Mouse (Mus musculus): ENCODE measurements around the gene Rpl10a.

DNA sequence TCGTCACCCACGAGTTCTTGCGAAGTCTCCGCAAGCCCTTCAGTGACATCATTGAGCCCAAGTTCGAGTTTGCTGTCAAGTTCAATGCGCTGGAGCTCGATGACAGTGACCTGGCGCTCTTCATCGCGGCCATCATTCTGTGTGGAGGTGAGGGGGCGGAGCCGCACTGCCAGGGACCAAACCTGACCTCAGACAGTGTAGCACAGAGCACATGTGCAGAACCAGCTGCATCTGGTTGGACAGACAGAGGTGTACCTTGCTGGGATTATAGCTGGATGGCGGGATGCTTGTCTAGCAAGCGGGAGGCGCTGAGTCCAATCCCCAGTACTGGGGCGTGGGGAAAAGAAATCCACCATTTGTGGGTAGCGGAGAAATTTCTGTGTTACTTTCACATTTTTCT is 29.4 kb upstream of the Rpl10a start:
- no peak for TF ChIP-seq BHLHE40 (IDR thresholded peaks at IDR 0.05; ENCODE audit: borderline replicate concordance, low read depth, low read length)
- no peak for TF ChIP-seq CTCF (IDR thresholded peaks at IDR 0.05 in 2 of 3, conservative IDR thresholded peaks at IDR 0.05 in 1 of 3; ENCODE audit: control insufficient read depth in 1 of 3, insufficient read depth in 1 of 3, low read depth in 2 of 3, low read length in 3 of 3, poor library complexity in 1 of 3, severe bottlenecking in 1 of 3)
- no peak for TF ChIP-seq JUND (IDR thresholded peaks at IDR 0.05; ENCODE audit: low read depth, low read length)
- no peak for TF ChIP-seq ZNF384 (IDR thresholded peaks at IDR 0.05; ENCODE audit: low read depth, low read length)
- no peak for TF ChIP-seq POLR2A (IDR thresholded peaks at IDR 0.05; ENCODE audit: control insufficient read depth in 1 of 2, insufficient read depth in 1 of 2, low read depth in 1 of 2, low read length in 2 of 2, poor library complexity in 1 of 2)
- no peak for TF ChIP-seq USF2 (IDR thresholded peaks at IDR 0.05; ENCODE audit: borderline replicate concordance in 1 of 2, insufficient read depth in 1 of 2, low read depth in 1 of 2, low read length in 2 of 2)
- TF ChIP-seq CHD1 (IDR thresholded peaks at IDR 0.05; ENCODE audit: low read depth, low read length): no peak
- TF ChIP-seq ETS1 (IDR thresholded peaks at IDR 0.05; ENCODE audit: low read depth, low read length): no peak
- no peak for TF ChIP-seq RCOR1 (IDR thresholded peaks at IDR 0.05; ENCODE audit: low read depth, low read length)
- no peak for TF ChIP-seq MAFK (IDR thresholded peaks at IDR 0.05; ENCODE audit: borderline replicate concordance, low read depth, low read length)
- TF ChIP-seq GATA1 (IDR thresholded peaks at IDR 0.05; ENCODE audit: low read depth, low read length): no peak
- no peak for TF ChIP-seq EP300 (IDR thresholded peaks at IDR 0.05; ENCODE audit: low read depth in 1 of 2, low read length in 2 of 2)
- no peak for TF ChIP-seq SMC3 (IDR thresholded peaks at IDR 0.05; ENCODE audit: low read depth, low read length)
- no peak for TF ChIP-seq ZMIZ1 (IDR thresholded peaks at IDR 0.05; ENCODE audit: low read depth, low read length)
